Mouse (Mus musculus): ENCODE measurements around the gene Rbm20.

GRCm38 (mm10) chr19:53807276-53807801, 130.2 kb downstream of the Rbm20 start:
- TF ChIP-seq POLR2A (IDR thresholded peaks at IDR 0.05; ENCODE audit: low read depth, low read length): no peak; the same call in 1 of the 2 replicates
- no peak for TF ChIP-seq CTCF (IDR thresholded peaks at IDR 0.05; ENCODE audit: extremely low read depth, insufficient read depth, insufficient read length, insufficient replicate concordance)
